Mouse (Mus musculus): ENCODE results near the gene Ccdc70. TPM values are rescaled to one million over a fixed set of nuclear protein-coding genes. Genes with fewer than 3 reads are reported as not detected.
"Not testable (repeated sequence)": the region's sequence is repeated elsewhere in the genome, so short reads cannot be mapped to it uniquely, and the experiment has no call there.

Gene Ccdc70
- not detected in 2 replicates for polyA plus RNA-seq (2014; fragmentation: Nextera tagmentation; extraction: Ambion mirVana)

DNA sequence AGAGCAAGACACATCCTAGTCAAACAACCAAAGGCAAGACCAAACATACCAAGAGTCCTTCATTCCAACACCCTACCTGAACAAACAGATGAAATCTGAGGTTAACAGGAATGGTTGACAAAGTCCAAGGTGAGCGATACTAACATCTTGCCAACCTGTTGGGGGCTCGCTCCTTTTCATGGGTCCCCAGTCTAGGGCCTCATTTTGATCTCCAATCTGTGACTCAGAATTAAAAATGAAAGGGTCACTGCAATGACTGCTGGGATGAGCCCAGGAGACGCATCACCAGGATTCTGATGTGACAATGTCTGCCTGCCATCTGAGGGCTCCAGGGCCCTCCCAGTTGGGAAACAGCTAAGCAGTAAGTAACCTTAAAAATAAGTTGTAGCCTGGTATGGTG lies at the start of gene Ccdc70:
TSS of gene Ccdc70 (plus strand) at position 301 of the 400 bp plus-strand sequence.
- H3K9ac ChIP-seq (ENCODE audit: low read depth, low read length) = no peak within 1 kb of the TSS
- WGBS = 88% methylated on average over 3 of the region's 3 CpGs
- no peaks in the 10 kb centered on the region for H3K36me3 ChIP-seq (ENCODE audit: control insufficient read depth, insufficient read depth, low read length)
- H3K4me1 ChIP-seq (replicated peaks; ENCODE audit: control insufficient read depth, insufficient read depth, low read length) = no peaks in the 10 kb centered on the region
- no peak for DNase-seq (ENCODE audit: low spot score)
- no peaks in the 10 kb centered on the region for H3K9me3 ChIP-seq (ENCODE audit: control insufficient read depth, low read length)
- no peaks in the 10 kb centered on the region for H3K27me3 ChIP-seq (ENCODE audit: control insufficient read depth, insufficient read depth, low read length)
- no peak for ATAC-seq (ENCODE audit: low FRiP score)
- H3K4me3 ChIP-seq (ENCODE audit: low read depth, low read length) = no peak within 1 kb of the TSS
- no peak within 1 kb of the TSS for H3K4me2 ChIP-seq (replicated peaks; ENCODE audit: low read depth, low read length)
- H3K27ac ChIP-seq (ENCODE audit: low read depth, low read length) = no peak within 1 kb of the TSS

DNA sequence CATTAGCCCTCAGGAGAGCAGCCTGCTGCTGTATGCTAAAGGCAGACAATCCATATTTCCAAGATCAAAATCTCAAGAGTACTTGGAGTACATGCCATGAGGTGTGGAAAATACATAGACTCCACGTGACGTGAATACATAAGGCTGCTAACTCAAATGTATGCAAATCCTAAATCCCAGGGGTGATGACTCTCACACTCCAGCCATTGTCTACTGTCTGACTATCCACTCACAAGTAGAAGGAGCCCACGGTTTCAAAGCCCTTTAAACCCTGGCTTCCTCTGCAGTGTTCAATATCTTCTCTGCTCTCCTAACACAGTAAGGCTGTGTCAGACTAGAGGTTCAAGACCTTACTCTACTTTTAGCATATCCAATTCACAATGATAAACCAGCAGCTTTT lies 38.8 kb upstream of the Ccdc70 start:
- not testable (repeated sequence) for H3K27me3 ChIP-seq (ENCODE audit: control insufficient read depth, insufficient read depth, low read length); ATAC-seq (ENCODE audit: low FRiP score); H3K9me3 ChIP-seq (ENCODE audit: control insufficient read depth, low read length); H3K9ac ChIP-seq (ENCODE audit: low read depth, low read length); H3K27ac ChIP-seq (ENCODE audit: low read depth, low read length); DNase-seq (ENCODE audit: low spot score); H3K4me3 ChIP-seq (ENCODE audit: low read depth, low read length); H3K4me2 ChIP-seq (replicated peaks; ENCODE audit: low read depth, low read length); H3K36me3 ChIP-seq (ENCODE audit: control insufficient read depth, insufficient read depth, low read length); H3K4me1 ChIP-seq (replicated peaks; ENCODE audit: control insufficient read depth, insufficient read depth, low read length)
- 83% methylated on average over 3 of the region's 3 CpGs for WGBS

DNA sequence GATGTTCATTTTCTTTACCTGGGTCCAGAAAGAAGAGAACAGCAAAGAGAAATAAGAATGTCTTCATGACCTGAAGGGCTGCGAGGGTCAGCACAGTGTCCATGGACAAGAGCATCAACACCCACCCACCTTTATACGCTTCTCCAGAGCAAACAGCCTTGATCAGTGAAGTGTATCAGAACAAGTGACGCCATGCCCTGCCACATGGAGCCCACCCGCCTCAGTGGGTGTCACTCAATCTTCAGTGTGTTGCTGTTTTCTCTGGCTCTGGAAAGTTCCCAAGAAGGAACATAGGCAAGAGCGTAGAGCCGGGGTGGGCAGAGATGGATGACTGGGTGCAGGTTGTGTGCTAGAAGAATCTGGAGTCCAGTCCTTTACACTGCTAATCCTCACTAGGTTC lies 37.0 kb upstream of the Ccdc70 start, which contains the start of gene Defb15:
TSS of gene Defb15 (minus strand) at position 101 of the 400 bp plus-strand sequence.
- 88% methylated on average over 6 of the region's 6 CpGs for WGBS
- H3K9ac ChIP-seq (ENCODE audit: low read depth, low read length) = no peak within 1 kb of the TSS
- H3K4me1 ChIP-seq (replicated peaks; ENCODE audit: control insufficient read depth, insufficient read depth, low read length) = no peaks in the 10 kb centered on the region

GRCm38 (mm10) chr8:21938052-21938451 lies 31.5 kb upstream of the Ccdc70 start, which contains the start of gene Defb35:
TSS of gene Defb35 (plus strand) at chr8:21938352.
- not testable (repeated sequence) for H3K9me3 ChIP-seq (ENCODE audit: control insufficient read depth, low read length); H3K9ac ChIP-seq (ENCODE audit: low read depth, low read length); H3K4me3 ChIP-seq (ENCODE audit: low read depth, low read length); DNase-seq (ENCODE audit: low spot score); H3K36me3 ChIP-seq (ENCODE audit: control insufficient read depth, insufficient read depth, low read length); H3K4me2 ChIP-seq (replicated peaks; ENCODE audit: low read depth, low read length); ATAC-seq (ENCODE audit: low FRiP score); H3K4me1 ChIP-seq (replicated peaks; ENCODE audit: control insufficient read depth, insufficient read depth, low read length); H3K27ac ChIP-seq (ENCODE audit: low read depth, low read length); H3K27me3 ChIP-seq (ENCODE audit: control insufficient read depth, insufficient read depth, low read length)
- WGBS = 85% methylated on average over 4 of the region's 4 CpGs

More for the DNA sequence above, 37.0 kb upstream of the Ccdc70 start, which contains the start of gene Defb15:
- Histone ChIP-seq H3K27me3 (ENCODE audit: control insufficient read depth, insufficient read depth, low read length) (no peaks in the 10 kb centered on the region), H3K4me2 (replicated peaks; ENCODE audit: low read depth, low read length) (no peak within 1 kb of the TSS), H3K4me3 (ENCODE audit: low read depth, low read length) (no peak within 1 kb of the TSS), H3K9me3 (ENCODE audit: control insufficient read depth, low read length) (no peaks in the 10 kb centered on the region), H3K36me3 (ENCODE audit: control insufficient read depth, insufficient read depth, low read length) (no peaks in the 10 kb centered on the region), H3K27ac (ENCODE audit: low read depth, low read length) (no peak within 1 kb of the TSS)
- ATAC-seq (ENCODE audit: low FRiP score) = no peak
- no peak for DNase-seq (ENCODE audit: low spot score)

- WGBS = 86% methylated on average over 6 of the region's 6 CpGs
- Histone ChIP-seq H3K27me3 (ENCODE audit: control insufficient read depth, insufficient read depth, low read length) (no peaks in the 10 kb centered on the region), H3K4me3 (ENCODE audit: low read depth, low read length) (no peak within 1 kb of the TSS), H3K4me1 (replicated peaks; ENCODE audit: control insufficient read depth, insufficient read depth, low read length) (no peaks in the 10 kb centered on the region), H3K27ac (ENCODE audit: low read depth, low read length) (no peak within 1 kb of the TSS), H3K9me3 (ENCODE audit: control insufficient read depth, low read length) (no peaks in the 10 kb centered on the region), H3K9ac (ENCODE audit: low read depth, low read length) (no peak within 1 kb of the TSS), H3K36me3 (ENCODE audit: control insufficient read depth, insufficient read depth, low read length) (no peaks in the 10 kb centered on the region), H3K4me2 (replicated peaks; ENCODE audit: low read depth, low read length) (no peak within 1 kb of the TSS)
- no peak for DNase-seq (ENCODE audit: low spot score)
- no peak for ATAC-seq (ENCODE audit: low FRiP score)
Measured at GRCm38 (mm10) chr8:21946462-21946861, 23.1 kb upstream of the Ccdc70 start, which contains the start of gene Defb13. TSS of gene Defb13 (plus strand) at chr8:21946762.

- DNase-seq (ENCODE audit: low spot score) (no peak), ATAC-seq (ENCODE audit: low FRiP score) (no peak)
- Histone ChIP-seq H3K27me3 (ENCODE audit: control insufficient read depth, insufficient read depth, low read length) (no peaks in the 10 kb centered on the region), H3K9ac (ENCODE audit: low read depth, low read length) (no peak overlapping the region), H3K4me2 (replicated peaks; ENCODE audit: low read depth, low read length) (no peak overlapping the region), H3K36me3 (ENCODE audit: control insufficient read depth, insufficient read depth, low read length) (no peaks in the 10 kb centered on the region), H3K9me3 (ENCODE audit: control insufficient read depth, low read length) (no peaks in the 10 kb centered on the region), H3K27ac (ENCODE audit: low read depth, low read length) (no peak overlapping the region), H3K4me1 (replicated peaks; ENCODE audit: control insufficient read depth, insufficient read depth, low read length) (no peaks in the 10 kb centered on the region), H3K4me3 (ENCODE audit: low read depth, low read length) (no peak overlapping the region)
- 67% methylated on average over 9 of the region's 9 CpGs for WGBS
Measured at GRCm38 (mm10) chr8:21947311-21948017, 22.1 kb upstream of the Ccdc70 start.

DNA sequence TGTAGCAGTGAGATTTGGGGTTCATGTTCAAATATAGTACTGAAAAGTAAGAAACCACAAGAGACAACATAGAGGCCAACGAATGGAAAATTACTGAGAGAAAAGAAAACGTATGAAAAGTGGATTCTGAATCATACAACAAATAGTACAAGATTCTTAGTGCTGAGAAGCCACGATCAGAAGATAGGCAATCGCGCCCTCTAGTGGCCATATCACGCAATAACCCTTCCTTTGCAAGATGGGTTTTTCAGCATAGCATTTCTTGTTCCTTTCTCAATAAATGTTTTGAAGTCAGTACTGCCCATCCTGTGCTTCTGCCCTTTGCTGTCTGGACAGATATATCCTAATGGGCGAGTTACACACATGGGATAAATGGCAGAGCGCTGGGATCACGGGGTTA lies 14.3 kb upstream of the Ccdc70 start:
- DNase-seq (ENCODE audit: low spot score) (peak; percentile 71), ATAC-seq (ENCODE audit: low FRiP score) (no peak)
- Histone ChIP-seq H3K36me3 (ENCODE audit: control insufficient read depth, insufficient read depth, low read length) (no peaks in the 10 kb centered on the region), H3K4me2 (replicated peaks; ENCODE audit: low read depth, low read length) (no peak overlapping the region), H3K9me3 (ENCODE audit: control insufficient read depth, low read length) (no peaks in the 10 kb centered on the region), H3K9ac (ENCODE audit: low read depth, low read length) (no peak overlapping the region), H3K4me3 (ENCODE audit: low read depth, low read length) (no peak overlapping the region), H3K27ac (ENCODE audit: low read depth, low read length) (no peak overlapping the region), H3K4me1 (replicated peaks; ENCODE audit: control insufficient read depth, insufficient read depth, low read length) (no peaks in the 10 kb centered on the region), H3K27me3 (ENCODE audit: control insufficient read depth, insufficient read depth, low read length) (no peaks in the 10 kb centered on the region)
- 5% methylated on average over 9 of the region's 9 CpGs for WGBS

GRCm38 (mm10) chr8:21956336-21956735 lies 13.2 kb upstream of the Ccdc70 start:
- Histone ChIP-seq H3K4me2 (replicated peaks; ENCODE audit: low read depth, low read length) (no peak overlapping the region), H3K27me3 (ENCODE audit: control insufficient read depth, insufficient read depth, low read length) (no peaks in the 10 kb centered on the region), H3K9me3 (ENCODE audit: control insufficient read depth, low read length) (no peaks in the 10 kb centered on the region), H3K27ac (ENCODE audit: low read depth, low read length) (no peak overlapping the region), H3K4me3 (ENCODE audit: low read depth, low read length) (no peak overlapping the region), H3K36me3 (ENCODE audit: control insufficient read depth, insufficient read depth, low read length) (no peaks in the 10 kb centered on the region), H3K4me1 (replicated peaks; ENCODE audit: control insufficient read depth, insufficient read depth, low read length) (no peaks in the 10 kb centered on the region), H3K9ac (ENCODE audit: low read depth, low read length) (no peak overlapping the region)
- ATAC-seq (ENCODE audit: low FRiP score) (no peak), DNase-seq (ENCODE audit: low spot score) (no peak)
- WGBS = 80% methylated on average over 3 of the region's 3 CpGs

DNA sequence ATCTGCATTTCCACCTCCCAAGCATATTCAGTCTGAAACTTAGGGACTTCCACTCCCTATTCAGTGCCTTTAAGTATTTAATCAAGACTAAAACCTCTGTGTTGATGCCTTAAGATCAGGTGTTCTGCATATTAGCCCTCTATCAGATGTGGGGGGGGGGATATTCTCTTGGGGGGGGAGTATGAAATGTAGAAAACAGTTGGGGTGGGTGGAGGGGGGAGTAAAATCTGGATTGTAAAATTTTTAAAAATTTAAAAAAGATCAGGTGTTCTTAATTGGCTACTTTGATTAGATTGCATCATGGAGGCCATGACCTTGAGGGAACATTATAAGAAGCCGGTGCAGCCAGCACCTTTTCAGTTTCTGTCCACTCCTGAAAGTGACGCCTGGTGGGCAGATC lies 11.2 kb upstream of the Ccdc70 start, which contains the start of gene Fam90a1a:
TSS of gene Fam90a1a (plus strand) at position 301 of the 400 bp plus-strand sequence.
- no peaks in the 10 kb centered on the region for H3K9me3 ChIP-seq (ENCODE audit: control insufficient read depth, low read length)
- H3K36me3 ChIP-seq (ENCODE audit: control insufficient read depth, insufficient read depth, low read length) = no peaks in the 10 kb centered on the region
- ATAC-seq (ENCODE audit: low FRiP score) (no peak), DNase-seq (ENCODE audit: low spot score) (no peak)
- no peak within 1 kb of the TSS for H3K4me3 ChIP-seq (ENCODE audit: low read depth, low read length)
- no peak within 1 kb of the TSS for H3K4me2 ChIP-seq (replicated peaks; ENCODE audit: low read depth, low read length)
- no peaks in the 10 kb centered on the region for H3K27me3 ChIP-seq (ENCODE audit: control insufficient read depth, insufficient read depth, low read length)
- WGBS = 100% methylated on average over 2 of the region's 2 CpGs
- H3K4me1 ChIP-seq (replicated peaks; ENCODE audit: control insufficient read depth, insufficient read depth, low read length) = no peaks in the 10 kb centered on the region
- no peak within 1 kb of the TSS for H3K27ac ChIP-seq (ENCODE audit: low read depth, low read length)
- H3K9ac ChIP-seq (ENCODE audit: low read depth, low read length) = no peak within 1 kb of the TSS
